Mouse (Mus musculus): ENCODE data around the gene Wnt10a.

DNA sequence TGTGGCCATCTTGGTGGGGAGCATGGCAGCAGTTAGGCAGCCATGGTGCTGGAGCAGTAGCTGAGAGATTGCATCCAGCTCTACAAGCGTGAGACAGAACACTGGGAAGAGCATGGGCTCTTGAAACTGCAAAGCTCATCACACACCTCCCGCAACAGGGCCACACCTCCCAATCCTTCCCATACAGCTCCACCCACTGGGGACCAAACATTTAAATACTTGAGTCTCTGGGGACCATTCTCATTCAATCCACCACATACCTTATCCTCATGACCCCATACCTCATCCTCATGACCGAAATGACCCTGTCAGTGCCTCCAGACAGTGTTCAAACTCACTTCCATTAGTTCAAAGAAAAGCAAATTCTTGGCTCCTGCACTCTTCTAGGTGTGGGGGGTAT, 41.9 kb downstream of the Wnt10a start:
- TF ChIP-seq GATA1 (IDR thresholded peaks at IDR 0.05; ENCODE audit: borderline replicate concordance, low read length) = no peak
- no peak for TF ChIP-seq FLI1 (IDR thresholded peaks at IDR 0.05; ENCODE audit: low read length)

Measured in megakaryocyte, embryonic 14.5 days (primary cell).